Mouse (Mus musculus): Measurements from ENCODE around the gene Cbx7. TPM values are rescaled to one million over a fixed set of nuclear protein-coding genes. Genes with fewer than 3 reads are reported as not detected.

Gene Cbx7
- polyA plus RNA-seq, 1 experiment from 2014 or later: 1.7 TPM

- Histone ChIP-seq H3K4me3 (ENCODE audit: low read length) (no peak overlapping the region), H3K9ac (ENCODE audit: low read length) (peak overlapping the region; percentile 12; the same call in 1 of the 2 replicates), H3K9me3 (replicated peaks; ENCODE audit: control insufficient read depth, low read length) (no peaks in the 10 kb centered on the region), H3K4me1 (ENCODE audit: control insufficient read depth, insufficient read depth, low read length) (peaks cover 40% of the 10 kb centered on the region), H3K27me3 (ENCODE audit: control insufficient read depth, insufficient read depth, low read length) (no peaks in the 10 kb centered on the region; the same call in 1 of the 2 replicates), H3K36me3 (ENCODE audit: control insufficient read depth, insufficient read depth) (no peaks in the 10 kb centered on the region; the same call in 1 of the 2 replicates), H3K4me2 (ENCODE audit: low read depth, low read length) (peak overlapping the region; percentile 36; the same call in 1 of the 2 replicates), H3K27ac (ENCODE audit: low read length) (peak overlapping the region; percentile 78)
- WGBS: 62% methylated on average over 10 of the region's 10 CpGs
- ATAC-seq (replicated peaks; ENCODE audit: extremely low read depth, insufficient read depth, low FRiP score): no peak
Observed at GRCm38 (mm10) chr15:80005436-80005835, 34.5 kb upstream of the Cbx7 start.

- WGBS: 13% methylated on average over 14 of the region's 14 CpGs
Observed at GRCm38 (mm10) chr15:80004644-80005340, 33.9 kb upstream of the Cbx7 start.

GRCm38 (mm10) chr15:80003581-80003980 is 32.7 kb upstream of the Cbx7 start:
- no peak for ATAC-seq (replicated peaks; ENCODE audit: extremely low read depth, insufficient read depth, low FRiP score)
- Histone ChIP-seq H3K9ac (ENCODE audit: low read length) (no peak overlapping the region), H3K4me2 (ENCODE audit: low read depth, low read length) (no peak overlapping the region), H3K9me3 (replicated peaks; ENCODE audit: control insufficient read depth, low read length) (no peaks in the 10 kb centered on the region), H3K4me1 (ENCODE audit: control insufficient read depth, insufficient read depth, low read length) (peaks cover 40% of the 10 kb centered on the region), H3K4me3 (ENCODE audit: low read length) (no peak overlapping the region), H3K36me3 (ENCODE audit: control insufficient read depth, insufficient read depth) (no peaks in the 10 kb centered on the region; the same call in 1 of the 2 replicates), H3K27ac (ENCODE audit: low read length) (peak overlapping the region; percentile 65), H3K27me3 (ENCODE audit: control insufficient read depth, insufficient read depth, low read length) (no peaks in the 10 kb centered on the region)
- WGBS: 42% methylated on average over 2 of the region's 2 CpGs

More at GRCm38 (mm10) chr15:80004644-80005340, 33.9 kb upstream of the Cbx7 start:
- peak overlapping the region; percentile 13; the same call in 1 of the 2 replicates for H3K9ac ChIP-seq (ENCODE audit: low read length)
- H3K9me3 ChIP-seq (replicated peaks; ENCODE audit: control insufficient read depth, low read length): no peaks in the 10 kb centered on the region
- peak; percentile 47 for ATAC-seq (replicated peaks; ENCODE audit: extremely low read depth, insufficient read depth, low FRiP score)
- H3K27me3 ChIP-seq (ENCODE audit: control insufficient read depth, insufficient read depth, low read length): no peaks in the 10 kb centered on the region
- peaks cover 40% of the 10 kb centered on the region for H3K4me1 ChIP-seq (ENCODE audit: control insufficient read depth, insufficient read depth, low read length)
- H3K36me3 ChIP-seq (ENCODE audit: control insufficient read depth, insufficient read depth): no peaks in the 10 kb centered on the region; the same call in 1 of the 2 replicates
- H3K4me2 ChIP-seq (ENCODE audit: low read depth, low read length): peak overlapping the region; percentile 36; the same call in 1 of the 2 replicates
- H3K27ac ChIP-seq (ENCODE audit: low read length): peak overlapping the region; percentile 78
- no peak overlapping the region for H3K4me3 ChIP-seq (ENCODE audit: low read length)

GRCm38 (mm10) chr15:80001601-80002000 is 30.7 kb upstream of the Cbx7 start:
- Histone ChIP-seq H3K27me3 (ENCODE audit: control insufficient read depth, insufficient read depth, low read length) (no peaks in the 10 kb centered on the region), H3K4me3 (ENCODE audit: low read length) (no peak overlapping the region), H3K4me1 (ENCODE audit: control insufficient read depth, insufficient read depth, low read length) (peaks cover 42% of the 10 kb centered on the region), H3K9ac (ENCODE audit: low read length) (no peak overlapping the region), H3K27ac (ENCODE audit: low read length) (no peak overlapping the region), H3K9me3 (replicated peaks; ENCODE audit: control insufficient read depth, low read length) (no peaks in the 10 kb centered on the region), H3K36me3 (ENCODE audit: control insufficient read depth, insufficient read depth) (peaks cover 2% of the 10 kb centered on the region; the same call in 1 of the 2 replicates), H3K4me2 (ENCODE audit: low read depth, low read length) (no peak overlapping the region)
- ATAC-seq (replicated peaks; ENCODE audit: extremely low read depth, insufficient read depth, low FRiP score): no peak
- 91% methylated on average over 23 of the region's 23 CpGs for WGBS

- Histone ChIP-seq H3K4me1 (ENCODE audit: control insufficient read depth, insufficient read depth, low read length) (peaks cover 33% of the 10 kb centered on the region), H3K9ac (ENCODE audit: low read length) (no peak overlapping the region), H3K9me3 (replicated peaks; ENCODE audit: control insufficient read depth, low read length) (no peaks in the 10 kb centered on the region), H3K4me2 (ENCODE audit: low read depth, low read length) (no peak overlapping the region), H3K27ac (ENCODE audit: low read length) (no peak overlapping the region), H3K27me3 (ENCODE audit: control insufficient read depth, insufficient read depth, low read length) (no peaks in the 10 kb centered on the region), H3K36me3 (ENCODE audit: control insufficient read depth, insufficient read depth) (peaks cover 3% of the 10 kb centered on the region; the same call in 1 of the 2 replicates), H3K4me3 (ENCODE audit: low read length) (no peak overlapping the region)
- ATAC-seq (replicated peaks; ENCODE audit: extremely low read depth, insufficient read depth, low FRiP score): no peak
- WGBS: 36% methylated on average over 8 of the region's 8 CpGs
Observed at GRCm38 (mm10) chr15:80000694-80001093, 29.8 kb upstream of the Cbx7 start.

- H3K36me3 ChIP-seq (ENCODE audit: control insufficient read depth, insufficient read depth): peaks cover 3% of the 10 kb centered on the region; the same call in 1 of the 2 replicates
- H3K4me2 ChIP-seq (ENCODE audit: low read depth, low read length): no peak overlapping the region
- ATAC-seq (replicated peaks; ENCODE audit: extremely low read depth, insufficient read depth, low FRiP score): no peak
- H3K9me3 ChIP-seq (replicated peaks; ENCODE audit: control insufficient read depth, low read length): no peaks in the 10 kb centered on the region
- H3K27me3 ChIP-seq (ENCODE audit: control insufficient read depth, insufficient read depth, low read length): no peaks in the 10 kb centered on the region
- H3K4me1 ChIP-seq (ENCODE audit: control insufficient read depth, insufficient read depth, low read length): peaks cover 8% of the 10 kb centered on the region
- 37% methylated on average over 3 of the region's 3 CpGs for WGBS
- H3K9ac ChIP-seq (ENCODE audit: low read length): no peak overlapping the region
- no peak overlapping the region for H3K4me3 ChIP-seq (ENCODE audit: low read length)
- no peak overlapping the region for H3K27ac ChIP-seq (ENCODE audit: low read length)
Observed at GRCm38 (mm10) chr15:79997988-79998387, 27.1 kb upstream of the Cbx7 start.

GRCm38 (mm10) chr15:79996781-79997180 is 25.9 kb upstream of the Cbx7 start:
- 91% methylated on average over 11 of the region's 11 CpGs for WGBS
- peaks cover 3% of the 10 kb centered on the region; the same call in 1 of the 2 replicates for H3K36me3 ChIP-seq (ENCODE audit: control insufficient read depth, insufficient read depth)
- peaks cover 2% of the 10 kb centered on the region; the same call in 1 of the 2 replicates for H3K27me3 ChIP-seq (ENCODE audit: control insufficient read depth, insufficient read depth, low read length)
- no peak for ATAC-seq (replicated peaks; ENCODE audit: extremely low read depth, insufficient read depth, low FRiP score)
- H3K9ac ChIP-seq (ENCODE audit: low read length): no peak overlapping the region
- H3K4me3 ChIP-seq (ENCODE audit: low read length): no peak overlapping the region
- H3K9me3 ChIP-seq (replicated peaks; ENCODE audit: control insufficient read depth, low read length): no peaks in the 10 kb centered on the region
- no peak overlapping the region for H3K27ac ChIP-seq (ENCODE audit: low read length)
- peaks cover 8% of the 10 kb centered on the region for H3K4me1 ChIP-seq (ENCODE audit: control insufficient read depth, insufficient read depth, low read length)
- no peak overlapping the region for H3K4me2 ChIP-seq (ENCODE audit: low read depth, low read length)

GRCm38 (mm10) chr15:79995552-79995951 is 24.6 kb upstream of the Cbx7 start:
- Histone ChIP-seq H3K4me1 (ENCODE audit: control insufficient read depth, insufficient read depth, low read length) (peaks cover 4% of the 10 kb centered on the region), H3K36me3 (ENCODE audit: control insufficient read depth, insufficient read depth) (peaks cover 3% of the 10 kb centered on the region; the same call in 1 of the 2 replicates), H3K4me2 (ENCODE audit: low read depth, low read length) (no peak overlapping the region), H3K9ac (ENCODE audit: low read length) (no peak overlapping the region), H3K9me3 (replicated peaks; ENCODE audit: control insufficient read depth, low read length) (no peaks in the 10 kb centered on the region), H3K4me3 (ENCODE audit: low read length) (no peak overlapping the region), H3K27ac (ENCODE audit: low read length) (no peak overlapping the region), H3K27me3 (ENCODE audit: control insufficient read depth, insufficient read depth, low read length) (peaks cover 2% of the 10 kb centered on the region; the same call in 1 of the 2 replicates)
- 92% methylated on average over 7 of the region's 7 CpGs for WGBS
- no peak for ATAC-seq (replicated peaks; ENCODE audit: extremely low read depth, insufficient read depth, low FRiP score)

- peaks cover 3% of the 10 kb centered on the region; the same call in 1 of the 2 replicates for H3K36me3 ChIP-seq (ENCODE audit: control insufficient read depth, insufficient read depth)
- H3K27ac ChIP-seq (ENCODE audit: low read length): no peak overlapping the region
- ATAC-seq (replicated peaks; ENCODE audit: extremely low read depth, insufficient read depth, low FRiP score): no peak
- 69% methylated on average over 4 of the region's 4 CpGs for WGBS
- H3K27me3 ChIP-seq (ENCODE audit: control insufficient read depth, insufficient read depth, low read length): peaks cover 2% of the 10 kb centered on the region; the same call in 1 of the 2 replicates
- no peaks in the 10 kb centered on the region for H3K9me3 ChIP-seq (replicated peaks; ENCODE audit: control insufficient read depth, low read length)
- H3K9ac ChIP-seq (ENCODE audit: low read length): no peak overlapping the region
- H3K4me1 ChIP-seq (ENCODE audit: control insufficient read depth, insufficient read depth, low read length): peaks cover 4% of the 10 kb centered on the region; the same call in 1 of the 2 replicates
- H3K4me2 ChIP-seq (ENCODE audit: low read depth, low read length): no peak overlapping the region
- no peak overlapping the region for H3K4me3 ChIP-seq (ENCODE audit: low read length)
Observed at GRCm38 (mm10) chr15:79994566-79994965, 23.6 kb upstream of the Cbx7 start.

All from heart, embryonic 16.5 days (tissue).